Mouse (Mus musculus) lung, postnatal 14 days (tissue): Measurements from ENCODE around the gene Klc1.
A peak's percentile ranks its signal among the peaks of the same experiment; 100 is the strongest.

Source experiments
- DNase-seq: peaks from one replicate; pipeline ENCODE4 v3.0.0; 2021

The Klc1 gene

GRCm38 (mm10) chr12:111774156-111774555, 15.5 kb downstream of the Klc1 start:
- DNase-seq: no peak

GRCm38 (mm10) chr12:111774845-111775244, 16.2 kb downstream of the Klc1 start:
- DNase-seq: no peak

- DNase-seq: no peak
Measured at GRCm38 (mm10) chr12:111777919-111778318, 19.3 kb downstream of the Klc1 start.

GRCm38 (mm10) chr12:111779544-111779943, 20.9 kb downstream of the Klc1 start:
- no peak for DNase-seq

- no peak for DNase-seq
Measured at GRCm38 (mm10) chr12:111785174-111785573, 26.5 kb downstream of the Klc1 start.

GRCm38 (mm10) chr12:111787015-111787414, 28.4 kb downstream of the Klc1 start:
- no peak for DNase-seq

- no peak for DNase-seq
Measured at GRCm38 (mm10) chr12:111790090-111790489, 31.4 kb downstream of the Klc1 start.

GRCm38 (mm10) chr12:111790631-111791030, 32.0 kb downstream of the Klc1 start:
- no peak for DNase-seq

GRCm38 (mm10) chr12:111791474-111792104, 32.9 kb downstream of the Klc1 start:
- DNase-seq: no peak

- no peak for DNase-seq
Measured at GRCm38 (mm10) chr12:111794102-111794501, 35.5 kb downstream of the Klc1 start.

GRCm38 (mm10) chr12:111794526-111795179, 36.0 kb downstream of the Klc1 start:
- no peak for DNase-seq

GRCm38 (mm10) chr12:111795180-111795895, 36.7 kb downstream of the Klc1 start:
- no peak for DNase-seq

- no peak for DNase-seq
Measured at GRCm38 (mm10) chr12:111797251-111797650, 38.6 kb downstream of the Klc1 start.

GRCm38 (mm10) chr12:111798493-111798892, 39.8 kb downstream of the Klc1 start:
- DNase-seq: no peak

- no peak for DNase-seq
Measured at GRCm38 (mm10) chr12:111800459-111801183, 42.0 kb downstream of the Klc1 start.

- DNase-seq: no peak
Measured at GRCm38 (mm10) chr12:111803538-111803937, 44.9 kb downstream of the Klc1 start.

- DNase-seq: no peak
Measured at GRCm38 (mm10) chr12:111808775-111809174, 50.1 kb downstream of the Klc1 start.

- peak; percentile 79 for DNase-seq
Measured at GRCm38 (mm10) chr12:111809762-111810161, 51.1 kb downstream of the Klc1 start.

- DNase-seq: no peak
Measured at GRCm38 (mm10) chr12:111812075-111812474, 53.4 kb downstream of the Klc1 start.

GRCm38 (mm10) chr12:111812611-111813010, 54.0 kb downstream of the Klc1 start:
- DNase-seq: no peak

GRCm38 (mm10) chr12:111813111-111813765, 54.6 kb downstream of the Klc1 start:
- DNase-seq: no peak

- peak; percentile 96 for DNase-seq
Measured at GRCm38 (mm10) chr12:111813766-111814617, 55.3 kb downstream of the Klc1 start, which contains the start of the genes Xrcc3 and Zfyve21. Gene Xrcc3, minus strand, starts transcription at chr12:111813873. Gene Zfyve21, plus strand, starts transcription at chr12:111814170.
